Mouse (Mus musculus): ENCODE results near the gene Txndc8. TPM values are rescaled to one million over a fixed set of nuclear protein-coding genes. Genes with fewer than 3 reads are reported as not detected.

Gene Txndc8
- polyA plus RNA-seq, 1 experiment from 2014 or later, result not detected

- Histone ChIP-seq H3K9ac (no peak overlapping the region), H3K4me2 (no peak overlapping the region), H3K9me3 (ENCODE audit: low read depth, low read length) (no peaks in the 10 kb centered on the region), H3K27ac (ENCODE audit: low read depth) (no peak overlapping the region), H3K4me3 (ENCODE audit: low read depth, low read length) (no peak overlapping the region), H3K4me1 (ENCODE audit: insufficient read depth) (0 out of 2 replicates have a peak, but pooled peaks cover 2% of the 10 kb centered on the region), H3K36me3 (ENCODE audit: insufficient read depth) (peaks cover 67% of the 10 kb centered on the region), H3K27me3 (ENCODE audit: insufficient read depth, low read length) (no peaks in the 10 kb centered on the region)
- DNase-seq, result no peak
- whole genome bisulfite sequencing, result 96% methylated on average over 6 of the region's 6 CpGs
- ATAC-seq (ENCODE audit: insufficient read depth), result no peak
- no peak for TF ChIP-seq CTCF (IDR thresholded peaks at IDR 0.05; ENCODE audit: low read depth)
Measured at GRCm38 (mm10) chr4:57949866-57950265, 59.1 kb downstream of the Txndc8 start.

GRCm38 (mm10) chr4:57947476-57947875 lies 61.4 kb downstream of the Txndc8 start:
- 92% methylated on average over 4 of the region's 4 CpGs for WGBS
- H3K4me1 ChIP-seq (ENCODE audit: insufficient read depth), result no peaks in the 10 kb centered on the region
- H3K27ac ChIP-seq (ENCODE audit: low read depth), result no peak overlapping the region

GRCm38 (mm10) chr4:57947036-57947435 lies 61.9 kb downstream of the Txndc8 start:
- H3K4me2 ChIP-seq, result no peak overlapping the region
- no peak overlapping the region for H3K9ac ChIP-seq
- no peak overlapping the region for H3K27ac ChIP-seq (ENCODE audit: low read depth)
- WGBS, result 72% methylated on average over 10 of the region's 10 CpGs
- TF ChIP-seq CTCF (IDR thresholded peaks at IDR 0.05; ENCODE audit: low read depth), result no peak
- H3K27me3 ChIP-seq (ENCODE audit: insufficient read depth, low read length), result no peaks in the 10 kb centered on the region
- H3K4me3 ChIP-seq (ENCODE audit: low read depth, low read length), result no peak overlapping the region
- peaks cover 86% of the 10 kb centered on the region for H3K36me3 ChIP-seq (ENCODE audit: insufficient read depth)
- H3K9me3 ChIP-seq (ENCODE audit: low read depth, low read length), result no peaks in the 10 kb centered on the region
- ATAC-seq (ENCODE audit: insufficient read depth), result no peak
- H3K4me1 ChIP-seq (ENCODE audit: insufficient read depth), result no peaks in the 10 kb centered on the region
- no peak for DNase-seq

More at GRCm38 (mm10) chr4:57947476-57947875, 61.4 kb downstream of the Txndc8 start:
- DNase-seq, result no peak
- Histone ChIP-seq H3K36me3 (ENCODE audit: insufficient read depth) (peaks cover 88% of the 10 kb centered on the region), H3K27me3 (ENCODE audit: insufficient read depth, low read length) (no peaks in the 10 kb centered on the region), H3K4me3 (ENCODE audit: low read depth, low read length) (no peak overlapping the region), H3K4me2 (no peak overlapping the region), H3K9me3 (ENCODE audit: low read depth, low read length) (no peaks in the 10 kb centered on the region), H3K9ac (no peak overlapping the region)
- no peak for TF ChIP-seq CTCF (IDR thresholded peaks at IDR 0.05; ENCODE audit: low read depth)
- no peak for ATAC-seq (ENCODE audit: insufficient read depth)

GRCm38 (mm10) chr4:57942892-57943291 lies 66.0 kb downstream of the Txndc8 start:
- Histone ChIP-seq H3K4me3 (ENCODE audit: low read depth, low read length) (no peak overlapping the region), H3K4me2 (no peak overlapping the region), H3K9me3 (ENCODE audit: low read depth, low read length) (no peaks in the 10 kb centered on the region), H3K27me3 (ENCODE audit: insufficient read depth, low read length) (no peaks in the 10 kb centered on the region), H3K9ac (no peak overlapping the region), H3K36me3 (ENCODE audit: insufficient read depth) (peaks cover 45% of the 10 kb centered on the region), H3K27ac (ENCODE audit: low read depth) (no peak overlapping the region), H3K4me1 (ENCODE audit: insufficient read depth) (no peaks in the 10 kb centered on the region)
- no peak for DNase-seq
- 86% methylated on average over 2 of the region's 2 CpGs for WGBS
- no peak for TF ChIP-seq CTCF (IDR thresholded peaks at IDR 0.05; ENCODE audit: low read depth)
- ATAC-seq (ENCODE audit: insufficient read depth), result no peak

- H3K27ac ChIP-seq (ENCODE audit: low read depth), result no peak overlapping the region
- DNase-seq (no peak), ATAC-seq (ENCODE audit: insufficient read depth) (no peak)
- 72% methylated on average over 4 of the region's 4 CpGs for WGBS
- H3K4me3 ChIP-seq (ENCODE audit: low read depth, low read length), result no peak overlapping the region
- no peak overlapping the region for H3K4me2 ChIP-seq
- H3K9ac ChIP-seq, result no peak overlapping the region
- no peaks in the 10 kb centered on the region for H3K4me1 ChIP-seq (ENCODE audit: insufficient read depth)
- peaks cover 27% of the 10 kb centered on the region for H3K36me3 ChIP-seq (ENCODE audit: insufficient read depth)
- H3K9me3 ChIP-seq (ENCODE audit: low read depth, low read length), result no peaks in the 10 kb centered on the region
- TF ChIP-seq CTCF (IDR thresholded peaks at IDR 0.05; ENCODE audit: low read depth), result no peak
- H3K27me3 ChIP-seq (ENCODE audit: insufficient read depth, low read length), result no peaks in the 10 kb centered on the region
Measured at GRCm38 (mm10) chr4:57940631-57941030, 68.3 kb downstream of the Txndc8 start.

- Histone ChIP-seq H3K9me3 (ENCODE audit: low read depth, low read length) (no peaks in the 10 kb centered on the region; the same call in 1 of the 2 replicates), H3K27ac (ENCODE audit: low read depth) (no peak overlapping the region), H3K4me3 (ENCODE audit: low read depth, low read length) (no peak overlapping the region), H3K27me3 (ENCODE audit: insufficient read depth, low read length) (no peaks in the 10 kb centered on the region), H3K4me1 (ENCODE audit: insufficient read depth) (no peaks in the 10 kb centered on the region), H3K9ac (no peak overlapping the region), H3K36me3 (ENCODE audit: insufficient read depth) (no peaks in the 10 kb centered on the region), H3K4me2 (no peak overlapping the region)
- DNase-seq (no peak), ATAC-seq (ENCODE audit: insufficient read depth) (no peak)
- 79% methylated on average over 6 of the region's 6 CpGs for WGBS
- TF ChIP-seq CTCF (IDR thresholded peaks at IDR 0.05; ENCODE audit: low read depth), result no peak
Measured at GRCm38 (mm10) chr4:57937292-57937691, 71.6 kb downstream of the Txndc8 start.

GRCm38 (mm10) chr4:57934181-57934580 lies 74.7 kb downstream of the Txndc8 start:
- H3K4me1 ChIP-seq (ENCODE audit: insufficient read depth), result no peaks in the 10 kb centered on the region
- H3K4me3 ChIP-seq (ENCODE audit: low read depth, low read length), result no peak overlapping the region
- no peak overlapping the region for H3K9ac ChIP-seq
- no peak for TF ChIP-seq CTCF (IDR thresholded peaks at IDR 0.05; ENCODE audit: low read depth)
- no peak for DNase-seq
- no peaks in the 10 kb centered on the region for H3K27me3 ChIP-seq (ENCODE audit: insufficient read depth, low read length)
- H3K4me2 ChIP-seq, result no peak overlapping the region
- H3K27ac ChIP-seq (ENCODE audit: low read depth), result no peak overlapping the region
- no peak for ATAC-seq (ENCODE audit: insufficient read depth)
- H3K36me3 ChIP-seq (ENCODE audit: insufficient read depth), result no peaks in the 10 kb centered on the region
- H3K9me3 ChIP-seq (ENCODE audit: low read depth, low read length), result no peaks in the 10 kb centered on the region; the same call in 1 of the 2 replicates
- 70% methylated on average over 5 of the region's 5 CpGs for WGBS

Other genes starting within 250 kb of the Txndc8 start
- 2.2 and 2.3 TPM in 2 replicates for gene D630039A03Rik, start 92.8 kb downstream of the Txndc8 start, polyA plus RNA-seq (2014; fragmentation: Nextera tagmentation; extraction: Ambion mirVana)
- 472 and 487 TPM in 2 replicates for gene Txn1, start 52.7 kb downstream of the Txndc8 start, polyA plus RNA-seq (2014; fragmentation: Nextera tagmentation; extraction: Ambion mirVana)
- gene Svep1, start 197.7 kb upstream of the Txndc8 start, polyA plus RNA-seq (2014; fragmentation: Nextera tagmentation; extraction: Ambion mirVana), result 16.4 and 17.6 TPM in 2 replicates